Mouse (Mus musculus) thymus, postnatal 36 days (tissue): ENCODE data around the gene Nae1.
"Not testable (repeated sequence)": the region's sequence is repeated elsewhere in the genome, so short reads cannot be mapped to it uniquely, and the experiment has no call there.

Experiments used
- DNase-seq, 2 experiments: peaks; one replicate each; pipeline ENCODE4 v3.0.0; 2022; ENCODE audit warnings: mixed read lengths in 2 of 2

The Nae1 gene

GRCm38 (mm10) chr8:104533971-104534778 is at the start of gene Nae1, which contains the start of gene Car7:
Gene Nae1, minus strand, starts transcription at chr8:104534637.
Gene Car7, plus strand, starts transcription at chr8:104534689.
- DNase-seq, result peak; percentile 92 to 95

- DNase-seq, result not testable (repeated sequence)
Measured at GRCm38 (mm10) chr8:104577606-104578005, 43.2 kb upstream of the Nae1 start.

GRCm38 (mm10) chr8:104576820-104577219 is 42.4 kb upstream of the Nae1 start:
- DNase-seq, result no peak

- peak; percentile 83 to 85 for DNase-seq
Measured at GRCm38 (mm10) chr8:104570436-104571343, 36.3 kb upstream of the Nae1 start.

- no peak for DNase-seq
Measured at GRCm38 (mm10) chr8:104569559-104569958, 35.1 kb upstream of the Nae1 start.

- DNase-seq, result no peak
Measured at GRCm38 (mm10) chr8:104565457-104565798, 31.0 kb upstream of the Nae1 start.

GRCm38 (mm10) chr8:104564633-104565456 is 30.4 kb upstream of the Nae1 start:
- DNase-seq, result peak; percentile 80 to 83

GRCm38 (mm10) chr8:104560731-104561130 is 26.3 kb upstream of the Nae1 start:
- no peak for DNase-seq

- DNase-seq, result no peak
Measured at GRCm38 (mm10) chr8:104557226-104557625, 22.8 kb upstream of the Nae1 start.

GRCm38 (mm10) chr8:104555191-104555590 is 20.8 kb upstream of the Nae1 start:
- DNase-seq, result no peak

GRCm38 (mm10) chr8:104543440-104544045 is 9.1 kb upstream of the Nae1 start:
- no peak for DNase-seq

GRCm38 (mm10) chr8:104542160-104542559 is 7.7 kb upstream of the Nae1 start:
- no peak for DNase-seq

GRCm38 (mm10) chr8:104541515-104541880 is 7.1 kb upstream of the Nae1 start:
- no peak for DNase-seq

- no peak for DNase-seq
Measured at GRCm38 (mm10) chr8:104540710-104541514, 6.5 kb upstream of the Nae1 start.

GRCm38 (mm10) chr8:104540238-104540637 is 5.8 kb upstream of the Nae1 start:
- DNase-seq, result no peak

GRCm38 (mm10) chr8:104539566-104539965 is 5.1 kb upstream of the Nae1 start:
- DNase-seq, result no peak

- no peak for DNase-seq
Measured at GRCm38 (mm10) chr8:104538896-104539295, 4.5 kb upstream of the Nae1 start.

GRCm38 (mm10) chr8:104536028-104536427 is 1.6 kb upstream of the Nae1 start:
- no peak for DNase-seq

- DNase-seq, result no peak
Measured at GRCm38 (mm10) chr8:104535378-104535777, 941 bp upstream of the Nae1 start.

GRCm38 (mm10) chr8:104534779-104535141 is 323 bp upstream of the Nae1 start:
- DNase-seq, result peak in 1 of 2 experiments; percentile 36

GRCm38 (mm10) chr8:104533551-104533950 is 886 bp downstream of the Nae1 start:
- no peak for DNase-seq

- DNase-seq, result no peak
Measured at GRCm38 (mm10) chr8:104529671-104530070, 4.8 kb downstream of the Nae1 start.
